Mouse (Mus musculus) small intestine, adult 2 months (tissue): ENCODE measurements around the gene Zfp58. TPM values are rescaled to one million over a fixed set of nuclear protein-coding genes. Genes with fewer than 3 reads are reported as not detected.
"Not testable (repeated sequence)": the region's sequence is repeated elsewhere in the genome, so short reads cannot be mapped to it uniquely, and the experiment has no call there.

Experiments used
- H3K27ac ChIP-seq: fragments of 200-500 bp; 2 replicates; pipeline ENCODE4 v1.5.1; 2012; ENCODE audit warnings: low read depth, low read length, control low read depth, inconsistent platforms; ENCODE audit not compliant: insufficient read depth
- H3K27me3 ChIP-seq: fragments of 200-500 bp; 2 replicates; pipeline ENCODE4 v1.6.1; 2012; ENCODE audit warnings: mild to moderate bottlenecking, moderate library complexity, low read length, inconsistent platforms; ENCODE audit not compliant: control insufficient read depth, insufficient read depth
- H3K36me3 ChIP-seq: fragments of 200-500 bp; 2 replicates; pipeline ENCODE4 v1.6.1; 2012; ENCODE audit warnings: mild to moderate bottlenecking, low read length, control low read depth, inconsistent platforms; ENCODE audit not compliant: control insufficient read depth, insufficient read depth
- H3K4me1 ChIP-seq: fragments of 200-500 bp; 2 replicates; pipeline ENCODE4 v1.6.1; 2012; ENCODE audit warnings: low read length, inconsistent platforms, mixed read lengths; ENCODE audit not compliant: control insufficient read depth, insufficient read depth, insufficient read length
- H3K4me3 ChIP-seq: fragments of 200-500 bp; 2 replicates; pipeline ENCODE4 v1.5.1; 2012; ENCODE audit warnings: low read depth, mild to moderate bottlenecking, control low read depth, inconsistent platforms, low read length, moderate library complexity
- CTCF ChIP-seq: fragments of 200-500 bp; IDR thresholded peaks from 2 replicates; pipeline ENCODE4 v1.5.1; 2012; ENCODE audit warnings: low read depth, mild to moderate bottlenecking, control low read depth, inconsistent platforms, low read length, moderate library complexity, mixed read lengths; ENCODE audit not compliant: insufficient replicate concordance, insufficient read length; ENCODE audit errors: extremely low read depth
- POLR2A ChIP-seq: fragments of 200-500 bp; IDR thresholded peaks from 2 replicates; pipeline ENCODE4 v1.6.1; 2012; ENCODE audit warnings: low read depth, mild to moderate bottlenecking, control low read depth, inconsistent platforms, low read length, moderate library complexity
- WGBS: fragments of 180-500 bp; shearing (Covaris S2); methylation state at CpG from one replicate; pipeline ENCODE4 v1.1.7; 2018; 5-methylcytosine and 5-hydroxymethylcytosine counted together
- polyA plus RNA-seq: library from polyadenylated mRNA; depleted of rRNA; stranded (reverse); fragments of >200 nt; gene quantifications from 2 replicates; pipeline ENCODE4 v1.2.3, GENCODE M21; 2012; rRNA removed

Gene Zfp58
- polyA plus RNA-seq, 1 experiment = 0.14 TPM

- H3K27ac ChIP-seq = peak overlapping the region; percentile 27
- WGBS = 20% methylated on average over 8 of the region's 8 CpGs
- H3K36me3 ChIP-seq = 0 out of 2 replicates have a peak, but pooled peaks cover 1% of the 10 kb centered on the region
These were observed 15.9 kb downstream of the Zfp58 start for GRCm38 (mm10) chr13:67484424-67484811.

GRCm38 (mm10) chr13:67483625-67484423 lies 16.5 kb downstream of the Zfp58 start, which contains the start of gene Zfp874b:
TSS of gene Zfp874b (minus strand) at chr13:67484258.
- peak within 1 kb of the TSS; percentile 50 for H3K27ac ChIP-seq
- 0 out of 2 replicates have a peak, but pooled peaks cover 1% of the 10 kb centered on the region for H3K36me3 ChIP-seq
- no peaks in the 10 kb centered on the region for H3K4me1 ChIP-seq
- peak within 1 kb of the TSS; percentile 81 for H3K4me3 ChIP-seq
- WGBS = 2% methylated on average over 20 of the region's 20 CpGs
- no peaks in the 10 kb centered on the region for H3K27me3 ChIP-seq
- TF ChIP-seq CTCF (no peak), POLR2A (no peak)

More at GRCm38 (mm10) chr13:67484424-67484811, 15.9 kb downstream of the Zfp58 start:
- peak overlapping the region; percentile 81 for H3K4me3 ChIP-seq
- H3K27me3 ChIP-seq = no peaks in the 10 kb centered on the region
- TF ChIP-seq POLR2A (no peak), CTCF (no peak)
- H3K4me1 ChIP-seq = no peaks in the 10 kb centered on the region

DNA sequence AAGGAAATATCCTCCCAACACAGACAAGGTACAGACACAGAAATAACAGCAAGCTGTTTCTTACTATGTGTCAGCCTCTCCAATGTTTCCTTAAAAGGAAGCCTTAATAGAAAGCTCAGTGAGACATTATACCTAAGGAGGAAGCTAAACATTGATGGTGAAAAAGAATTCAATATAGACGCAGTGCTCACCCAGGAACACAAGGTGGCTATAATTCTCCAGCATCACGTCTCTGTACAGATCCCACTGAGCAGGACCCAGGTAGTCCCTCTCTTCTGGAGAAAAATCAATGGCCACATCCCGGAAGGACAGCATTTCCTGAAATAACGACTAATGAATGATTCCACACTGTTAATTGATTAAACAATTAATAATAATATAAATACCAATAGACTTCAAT lies 18.8 kb downstream of the Zfp58 start:
- TF ChIP-seq POLR2A (no peak), CTCF (no peak)
- Histone ChIP-seq H3K4me1 (no peaks in the 10 kb centered on the region), H3K27ac (no peak overlapping the region), H3K4me3 (no peak overlapping the region), H3K36me3 (0 out of 2 replicates have a peak, but pooled peaks cover 3% of the 10 kb centered on the region), H3K27me3 (no peaks in the 10 kb centered on the region)
- 63% methylated on average over 4 of the region's 4 CpGs for WGBS

DNA sequence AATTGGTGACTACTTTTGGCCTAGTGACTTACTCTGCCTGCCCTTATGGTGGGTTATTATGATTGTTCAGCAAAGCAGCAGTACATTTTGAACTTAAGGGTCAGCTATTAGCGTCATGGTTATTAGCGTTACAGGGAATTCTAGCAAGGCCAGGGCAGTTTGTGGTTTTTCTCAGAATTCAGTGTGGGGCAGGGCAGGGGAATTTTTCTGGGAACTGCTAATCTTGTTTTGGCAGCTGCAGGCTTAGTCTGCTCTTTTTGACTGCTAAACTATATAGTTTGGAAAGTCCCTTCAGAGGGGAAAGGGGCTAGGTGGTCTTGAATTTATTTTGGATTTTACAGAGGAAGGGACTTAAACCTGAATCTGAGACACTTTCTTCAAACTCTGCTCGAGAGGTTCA lies 31.1 kb downstream of the Zfp58 start:
- peaks cover 7% of the 10 kb centered on the region for H3K36me3 ChIP-seq
- H3K27me3 ChIP-seq = no peaks in the 10 kb centered on the region
- H3K27ac ChIP-seq = no peak overlapping the region
- H3K4me3 ChIP-seq = no peak overlapping the region
- WGBS = 90% methylated on average over 3 of the region's 3 CpGs
- TF ChIP-seq POLR2A (no peak), CTCF (no peak)
- no peaks in the 10 kb centered on the region for H3K4me1 ChIP-seq

- 62% methylated on average over 3 of the region's 5 CpGs for WGBS
- H3K27me3 ChIP-seq, H3K4me1 ChIP-seq, H3K27ac ChIP-seq, H3K36me3 ChIP-seq, H3K4me3 ChIP-seq: not testable (repeated sequence)
These were observed 36.7 kb downstream of the Zfp58 start for GRCm38 (mm10) chr13:67463506-67464185.

- H3K27ac ChIP-seq = no peak overlapping the region
- 2% methylated on average over 3 of the region's 3 CpGs for WGBS
- no peaks in the 10 kb centered on the region for H3K4me1 ChIP-seq
- no peaks in the 10 kb centered on the region for H3K27me3 ChIP-seq
- TF ChIP-seq POLR2A (no peak), CTCF (no peak)
- peaks cover 6% of the 10 kb centered on the region for H3K36me3 ChIP-seq
- no peak overlapping the region for H3K4me3 ChIP-seq
These were observed 48.4 kb downstream of the Zfp58 start for GRCm38 (mm10) chr13:67452021-67452309.

GRCm38 (mm10) chr13:67451172-67452020 lies 49.0 kb downstream of the Zfp58 start, which contains the start of gene Zfp874a:
TSS of gene Zfp874a (minus strand) at chr13:67451624.
- under 1% methylated on average over 20 of the region's 20 CpGs for WGBS

More at GRCm38 (mm10) chr13:67451172-67452020, 49.0 kb downstream of the Zfp58 start, which contains the start of gene Zfp874a:
- TF ChIP-seq CTCF = no peak
- TF ChIP-seq POLR2A = no peak
- Histone ChIP-seq H3K36me3 (peaks cover 6% of the 10 kb centered on the region), H3K4me1 (no peaks in the 10 kb centered on the region), H3K27ac (no peak within 1 kb of the TSS), H3K27me3 (no peaks in the 10 kb centered on the region), H3K4me3 (peak within 1 kb of the TSS; percentile 82)

Other genes with a start within 250 kb of the Zfp58 start
- 0.09 and 0.16 TPM in 2 replicates for gene Zfp458, start 222.1 kb downstream of the Zfp58 start, polyA plus RNA-seq
- 0.22 and 0.27 TPM in 2 replicates for gene Zfp457, start 194.1 kb downstream of the Zfp58 start, polyA plus RNA-seq
- gene Zfp595, start 168.0 kb downstream of the Zfp58 start, polyA plus RNA-seq = 0.04 and 0.14 TPM in 2 replicates
- gene Gm28044, start 140.0 kb downstream of the Zfp58 start, polyA plus RNA-seq = not detected in 2 replicates
- 0.06 TPM in 1 of 2 replicates, not detected in the other for gene Zfp953, start 139.9 kb downstream of the Zfp58 start, polyA plus RNA-seq
- gene Gm28041, start 124.8 kb downstream of the Zfp58 start, polyA plus RNA-seq = not detected in 2 replicates
- gene Zfp456, start 124.7 kb downstream of the Zfp58 start, polyA plus RNA-seq = 0.04 and 0.11 TPM in 2 replicates
- 0.60 and 0.65 TPM in 2 replicates for gene Zfp429, start 100.7 kb downstream of the Zfp58 start, polyA plus RNA-seq
- 0.08 and 0.11 TPM in 2 replicates for gene Zfp459, start 79.1 kb downstream of the Zfp58 start, polyA plus RNA-seq
- 0.08 and 0.58 TPM in 2 replicates for gene Zfp874a, start 48.9 kb downstream of the Zfp58 start, polyA plus RNA-seq
- 0.33 and 0.46 TPM in 2 replicates for gene Zfp874b, start 16.3 kb downstream of the Zfp58 start, polyA plus RNA-seq
- not detected in 2 replicates for gene Gm26965, start 25.6 kb upstream of the Zfp58 start, polyA plus RNA-seq
- 8.1 and 11.7 TPM in 2 replicates for gene Zfp87, start 25.6 kb upstream of the Zfp58 start, polyA plus RNA-seq
- gene Zfp748, start 53.3 kb upstream of the Zfp58 start, polyA plus RNA-seq = 1.2 TPM in 2 replicates
- 0.01 and 0.08 TPM in 2 replicates for gene Zfp729b, start 109.2 kb upstream of the Zfp58 start, polyA plus RNA-seq
- not detected in 2 replicates for gene Gm49345, start 137.2 kb upstream of the Zfp58 start, polyA plus RNA-seq
- gene Zfp729a, start 137.2 kb upstream of the Zfp58 start, polyA plus RNA-seq = 0.09 and 0.46 TPM in 2 replicates
- gene Zfp738, start 186.5 kb upstream of the Zfp58 start, polyA plus RNA-seq = 1.4 and 2.2 TPM in 2 replicates
- 0.08 and 0.13 TPM in 2 replicates for gene Zfp65, start 228.6 kb upstream of the Zfp58 start, polyA plus RNA-seq